10 mouse cellular contexts compared by ENCODE assay signal in genomic region chr11:28610781-28611491, GRCm38 (mm10). TPM values are rescaled to one million over a fixed set of nuclear protein-coding genes. Genes with fewer than 3 reads are reported as not detected.
DNase-seq lines count a peak whose midpoint lies in the region; ATAC-seq and TF ChIP-seq lines count a peak whose summit lies in the region.
"Had no signal": no experiment of that assay in that cellular context is flagged by ENCODE, and none has a peak within 500 bp of the region (broad histone marks: within the 10 kb centered on the region; RNA-seq: fewer than 3 reads in every experiment).

No protein-coding gene starts in this region.

- no peak overlapping the region for H3K27ac ChIP-seq in kidney, postnatal 0 days
- no peak overlapping the region for H3K27ac ChIP-seq in embryonic facial prominence, embryonic 14.5 days (replicated peaks; ENCODE audit: low read depth, low read length)
- H3K27ac ChIP-seq: hindbrain, embryonic 15.5 days had no signal

- no peaks in the 10 kb centered on the region for H3K9me3 ChIP-seq in kidney, postnatal 0 days (replicated peaks; ENCODE audit: low read length)
- H3K9me3 ChIP-seq in E14TG2a.4 (ENCODE audit: low read length), result no peaks in the 10 kb centered on the region
- no peaks in the 10 kb centered on the region for H3K9me3 ChIP-seq in embryonic facial prominence, embryonic 14.5 days (ENCODE audit: control insufficient read depth, low read length)
- H3K9me3 ChIP-seq: hindbrain, embryonic 15.5 days had no signal

- no peaks in the 10 kb centered on the region for H3K36me3 ChIP-seq in kidney, postnatal 0 days (ENCODE audit: insufficient read depth, low read length)
- no peaks in the 10 kb centered on the region for H3K36me3 ChIP-seq in E14TG2a.4 (ENCODE audit: insufficient read depth, low read length)
- no peaks in the 10 kb centered on the region for H3K36me3 ChIP-seq in embryonic facial prominence, embryonic 14.5 days (ENCODE audit: control insufficient read depth, insufficient read depth, low read length)
- H3K36me3 ChIP-seq: hindbrain, embryonic 15.5 days had no signal

- peak; percentile 81 for TF ChIP-seq CTCF in kidney, postnatal 0 days (IDR thresholded peaks at IDR 0.05; ENCODE audit: low read depth)
- peak; percentile 34 for TF ChIP-seq CTCF in E14TG2a.4 (conservative IDR thresholded peaks at IDR 0.05; ENCODE audit: low read length)

- no peak for ATAC-seq in kidney, postnatal 0 days (replicated peaks; ENCODE audit: low FRiP score, low read depth)
- ATAC-seq in embryonic facial prominence, embryonic 14.5 days (ENCODE audit: low read depth), result no peak

- H3K4me1 ChIP-seq in kidney, postnatal 0 days (replicated peaks; ENCODE audit: insufficient read depth, low read length), result no peaks in the 10 kb centered on the region
- H3K4me1 ChIP-seq in E14TG2a.4 (replicated peaks; ENCODE audit: low read depth, low read length), result 0 out of 2 replicates have a peak, but pooled peaks cover 3% of the 10 kb centered on the region
- no peaks in the 10 kb centered on the region for H3K4me1 ChIP-seq in embryonic facial prominence, embryonic 14.5 days (ENCODE audit: control insufficient read depth, insufficient read depth, low read length)
- H3K4me1 ChIP-seq: hindbrain, embryonic 15.5 days had no signal

- no peak overlapping the region for H3K4me3 ChIP-seq in kidney, postnatal 0 days (replicated peaks; ENCODE audit: low read depth, low read length)
- no peak overlapping the region for H3K4me3 ChIP-seq in E14TG2a.4 (replicated peaks; ENCODE audit: low read length)
- H3K4me3 ChIP-seq in embryonic facial prominence, embryonic 14.5 days (ENCODE audit: low read depth, low read length), result no peak overlapping the region
- H3K4me3 ChIP-seq: hindbrain, embryonic 15.5 days had no signal

- DNase-seq in kidney, postnatal 0 days (ENCODE audit: low spot score), result peak; percentile 85
- DNase-seq in kidney, postnatal 36 days, result no peak
- peak; percentile 31 for DNase-seq in 416B (ENCODE audit: low read depth)
- peak; percentile 57 for DNase-seq in embryonic facial prominence, embryonic 14.5 days (ENCODE audit: low spot score)
- no peak for DNase-seq in ovary, adult 18-20 months (ENCODE audit: low spot score)
- DNase-seq in layer of hippocampus, adult 11-12 months (ENCODE audit: low spot score), result no peak
- DNase-seq in c-Kit-positive CD71-positive TER-119-positive erythroid progenitor cells, embryonic 14.5 days (ENCODE audit: low spot score), result no peak
- DNase-seq: gastrocnemius, postnatal 10 days had no signal

- no peaks in the 10 kb centered on the region for H3K27me3 ChIP-seq in kidney, postnatal 0 days (ENCODE audit: insufficient read depth, low read length)
- no peaks in the 10 kb centered on the region for H3K27me3 ChIP-seq in E14TG2a.4 (ENCODE audit: insufficient read depth, low read length)
- no peaks in the 10 kb centered on the region for H3K27me3 ChIP-seq in embryonic facial prominence, embryonic 14.5 days (replicated peaks; ENCODE audit: control insufficient read depth, insufficient read depth, low read length)
- H3K27me3 ChIP-seq: hindbrain, embryonic 15.5 days had no signal

- H3K4me2 ChIP-seq in kidney, postnatal 0 days (ENCODE audit: low read length), result no peak overlapping the region
- no peak overlapping the region for H3K4me2 ChIP-seq in embryonic facial prominence, embryonic 14.5 days (ENCODE audit: low read depth, low read length)
- H3K4me2 ChIP-seq: hindbrain, embryonic 15.5 days had no signal

- H3K9ac ChIP-seq in kidney, postnatal 0 days (ENCODE audit: low read depth, low read length), result no peak overlapping the region
- H3K9ac ChIP-seq in embryonic facial prominence, embryonic 14.5 days (ENCODE audit: low read depth, low read length), result no peak overlapping the region
- H3K9ac ChIP-seq: hindbrain, embryonic 15.5 days had no signal

RNA-seq across cellular contexts. Expression of gene Ccdc85a, which starts 26.8 kb away (rescaled TPM):
- polyA plus RNA-seq in kidney, postnatal 0 days (2015; fragmentation: Nextera tagmentation; extraction: Ambion mirVana), result 1.7 and 1.9 TPM in 2 replicates
- polyA plus RNA-seq in embryonic facial prominence, embryonic 14.5 days (2014; fragmentation: Nextera tagmentation; extraction: Ambion mirVana), result 4.0 and 5.2 TPM in 2 replicates

Comparison
In these comparisons a context has a peak if more than half of its experiments do, and no peak if none do; other contexts are left out.
1. DNase-seq: peak in kidney, postnatal 0 days (single experiment), 416B (single experiment) and embryonic facial prominence, embryonic 14.5 days (single experiment); none in kidney, postnatal 36 days (0 of 2), ovary, adult 18-20 months (single experiment), layer of hippocampus, adult 11-12 months (single experiment) and c-Kit-positive CD71-positive TER-119-positive erythroid progenitor cells, embryonic 14.5 days (single experiment).